Mouse (Mus musculus) left cerebral cortex, postnatal 10 days (tissue): ENCODE measurements around the gene Olfr485. TPM values are rescaled to one million over a fixed set of nuclear protein-coding genes. Genes with fewer than 3 reads are reported as not detected.
"Not testable (repeated sequence)": the region's sequence is repeated elsewhere in the genome, so short reads cannot be mapped to it uniquely, and the experiment has no call there.

Source experiments
- DNase-seq, 2 experiments: peaks; one replicate each; pipeline ENCODE4 v3.0.0; 2021 to 2022; ENCODE audit warnings: low spot score in 2 of 2, mixed read lengths in 1 of 2; ENCODE audit errors: extremely low spot score in 1 of 2
- intact Hi-C: fragments of 180-260 bp; cut with DNase I; formaldehyde crosslinking; loops from one replicate; pipeline ENCODE4 v1.15.1; 2025
- total RNA-seq, 2 experiments: library from RNA; stranded (reverse); gene quantifications; 2 replicates each; pipeline ENCODE4 v1.2.3; 2021

Gene Olfr485
- total RNA-seq: not detected

DNA sequence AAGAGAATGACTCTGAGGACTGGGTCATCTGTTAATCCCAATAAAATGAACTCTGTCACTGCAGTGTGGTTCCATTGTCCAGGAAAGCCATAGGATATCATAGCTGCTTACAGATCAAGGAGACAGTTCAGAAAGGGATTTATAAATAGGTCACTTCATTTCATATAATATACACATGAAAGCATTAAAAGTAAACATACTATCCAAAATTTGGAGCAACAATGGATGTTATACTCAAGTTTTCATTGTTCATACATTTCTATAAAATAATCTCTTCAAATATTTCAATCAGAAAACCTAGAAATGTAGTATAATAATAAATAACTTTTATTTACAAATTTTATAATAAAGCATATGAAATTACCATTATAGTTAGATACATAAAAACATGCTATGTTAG is at the start of gene Olfr485:
TSS of gene Olfr485 (minus strand) at position 101 of the 400 bp plus-strand sequence.
- DNase-seq: no peak
- intact Hi-C loops: no loop called here

DNA sequence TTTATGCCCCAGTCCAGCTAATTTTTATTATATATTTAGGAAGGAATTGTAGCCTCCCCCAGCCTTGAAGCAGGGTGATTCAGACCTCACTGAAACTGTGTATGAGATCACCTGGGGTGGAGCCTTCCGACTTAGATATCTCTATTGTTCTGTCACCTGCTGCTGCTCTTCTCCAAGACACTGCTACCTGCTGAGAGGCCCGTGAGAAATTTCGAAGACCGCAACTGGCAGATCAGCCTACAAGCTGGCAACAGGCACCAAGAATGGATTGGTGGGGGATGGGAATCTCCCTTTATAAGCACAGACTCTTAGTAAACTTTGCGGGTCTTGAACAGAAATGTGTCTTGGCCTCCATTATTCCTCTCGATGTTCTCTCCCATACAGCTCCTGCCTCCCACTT is 37.3 kb upstream of the Olfr485 start:
- intact Hi-C loops: no loop called here
- DNase-seq: no peak

DNA sequence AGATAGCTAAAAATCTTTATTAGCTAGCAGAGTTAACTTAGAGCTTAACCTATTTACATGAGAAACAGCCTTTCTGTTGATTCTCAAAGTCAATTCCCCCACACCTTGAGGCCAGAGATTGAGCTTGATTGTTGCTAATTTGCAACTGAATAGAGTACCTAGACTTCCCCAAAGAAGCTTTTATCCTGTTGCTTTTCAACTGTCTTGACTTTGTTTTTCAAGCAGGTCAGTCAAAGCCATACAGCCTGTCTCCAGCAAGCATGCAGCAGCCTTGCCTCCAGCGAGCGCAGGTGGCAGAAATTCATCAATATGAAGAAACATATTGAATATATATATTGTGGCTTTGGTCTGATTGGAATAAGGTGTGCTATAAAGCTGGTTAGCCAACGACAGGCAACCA is 36.7 kb upstream of the Olfr485 start:
- DNase-seq, intact Hi-C loops: not testable (repeated sequence)

DNA sequence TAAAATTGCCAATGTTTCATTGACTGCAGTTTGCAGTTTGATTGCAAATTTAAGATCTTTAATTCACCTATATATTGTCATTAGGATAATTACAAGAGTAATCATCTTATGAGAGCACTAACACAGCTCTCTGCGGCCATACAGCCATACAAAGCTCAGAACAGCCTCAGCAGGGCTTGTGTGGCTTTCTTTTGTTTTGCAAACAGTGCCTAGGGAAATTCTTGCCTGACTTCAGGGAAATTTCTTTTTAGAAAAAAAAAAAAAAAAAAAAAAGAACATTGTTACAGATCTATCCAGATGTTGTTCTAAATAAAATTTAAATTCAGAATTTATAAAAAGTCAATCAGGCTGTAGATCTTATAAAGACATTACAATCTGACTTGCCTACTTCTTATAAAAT is 33.0 kb upstream of the Olfr485 start:
- DNase-seq, intact Hi-C loops: not testable (repeated sequence)

DNA sequence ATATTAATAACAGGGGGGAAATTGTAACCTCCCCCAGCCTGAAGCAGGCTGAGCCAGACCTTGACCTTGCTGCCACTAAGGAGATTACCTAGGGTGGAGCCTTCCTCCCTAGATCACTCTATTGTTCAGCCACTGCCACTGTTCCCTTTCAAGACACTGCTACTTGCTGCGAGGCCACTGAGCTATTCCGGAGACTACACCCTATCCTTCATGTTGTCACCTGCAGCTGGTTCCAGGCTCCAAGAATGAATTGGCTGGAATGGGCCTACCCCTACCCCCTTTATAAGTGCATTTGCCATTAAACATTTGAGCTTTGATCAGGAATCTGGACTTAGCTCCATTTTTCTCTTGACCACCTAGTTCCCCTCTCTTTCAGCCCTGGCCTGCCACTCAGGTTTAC is 31.5 kb upstream of the Olfr485 start:
- intact Hi-C loops, DNase-seq: not testable (repeated sequence)

DNA sequence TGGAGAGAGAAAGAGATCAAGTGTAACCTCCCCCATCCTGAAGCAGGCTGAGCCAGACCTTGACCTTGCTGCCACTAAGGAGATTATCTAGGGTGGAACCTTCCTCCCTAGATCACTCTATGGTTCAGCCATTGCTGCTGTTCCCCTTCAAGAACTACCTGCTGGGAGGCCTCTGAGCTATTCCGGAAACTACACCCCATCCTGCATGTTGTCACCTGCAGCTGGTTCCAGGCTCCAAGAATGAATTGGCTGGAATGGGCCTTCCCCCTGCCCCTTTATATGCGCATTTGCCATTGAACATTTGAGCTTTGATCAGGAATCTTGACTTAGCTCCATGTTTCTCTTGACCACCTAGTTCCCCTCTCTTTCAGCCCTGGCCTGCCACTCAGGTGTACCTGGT is 25.6 kb upstream of the Olfr485 start:
- intact Hi-C loops, DNase-seq: not testable (repeated sequence)

DNA sequence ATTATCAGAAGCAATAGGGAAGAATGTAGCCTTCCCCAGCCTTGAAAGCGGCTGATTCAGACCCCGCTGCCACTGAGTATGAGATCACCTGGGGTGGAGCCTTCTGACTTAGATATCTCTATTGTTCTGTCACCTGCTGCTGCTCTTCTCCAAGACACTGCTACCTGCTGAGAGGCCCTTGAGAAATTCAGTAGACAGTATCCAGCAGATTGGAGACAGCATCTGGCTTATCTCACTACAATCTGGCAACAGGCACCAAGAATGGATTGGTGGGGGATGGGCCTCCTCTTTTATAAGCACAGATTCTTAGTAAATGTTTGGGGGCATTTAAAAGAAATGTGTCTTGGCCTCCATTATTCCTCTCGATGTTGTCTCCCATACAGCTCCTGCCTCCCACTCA is 24.7 kb upstream of the Olfr485 start:
- intact Hi-C loops, DNase-seq: not testable (repeated sequence)

DNA sequence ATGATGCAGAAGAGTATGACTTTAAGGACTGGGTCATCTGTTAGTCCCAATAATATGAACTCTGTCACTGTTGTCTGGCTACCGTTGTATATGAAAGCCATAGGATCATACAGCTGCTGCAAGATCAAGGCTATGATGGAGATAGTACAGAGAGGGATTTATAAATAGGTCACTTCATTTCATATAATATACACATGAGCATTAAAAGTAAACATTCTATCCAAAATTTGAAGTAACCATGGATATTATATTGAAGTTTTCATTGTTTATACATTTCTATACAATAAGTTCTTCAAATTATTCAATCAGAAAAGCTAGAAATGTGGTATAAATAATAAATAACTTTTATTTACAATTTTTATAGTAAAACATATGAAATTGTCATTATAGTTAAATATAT is 13.0 kb upstream of the Olfr485 start, which contains the start of gene Olfr486:
TSS of gene Olfr486 (minus strand) at position 101 of the 400 bp plus-strand sequence.
- intact Hi-C loops, DNase-seq: not testable (repeated sequence)

DNA sequence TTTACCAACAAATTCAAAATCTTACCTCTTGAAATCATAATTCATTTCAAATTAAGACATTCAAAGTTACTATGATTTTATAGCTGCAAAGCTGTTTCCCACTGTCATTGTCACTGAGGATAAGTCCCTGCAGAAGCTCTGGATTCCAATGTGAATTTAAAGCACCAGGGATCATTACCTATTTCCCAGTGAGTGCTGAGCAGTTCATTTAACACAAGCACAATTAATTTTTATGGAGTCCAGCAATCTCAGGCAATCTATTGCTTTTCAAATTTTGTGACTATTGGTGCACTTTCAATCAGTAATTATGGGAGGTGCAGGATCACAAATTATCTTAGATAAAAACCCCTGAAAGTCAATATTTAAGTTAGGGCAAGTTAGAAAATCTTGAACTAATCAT is 32.3 kb downstream of the Olfr485 start, which contains the start of gene Olfr484:
TSS of gene Olfr484 (minus strand) at position 101 of the 400 bp plus-strand sequence.
- DNase-seq: no peak

DNA sequence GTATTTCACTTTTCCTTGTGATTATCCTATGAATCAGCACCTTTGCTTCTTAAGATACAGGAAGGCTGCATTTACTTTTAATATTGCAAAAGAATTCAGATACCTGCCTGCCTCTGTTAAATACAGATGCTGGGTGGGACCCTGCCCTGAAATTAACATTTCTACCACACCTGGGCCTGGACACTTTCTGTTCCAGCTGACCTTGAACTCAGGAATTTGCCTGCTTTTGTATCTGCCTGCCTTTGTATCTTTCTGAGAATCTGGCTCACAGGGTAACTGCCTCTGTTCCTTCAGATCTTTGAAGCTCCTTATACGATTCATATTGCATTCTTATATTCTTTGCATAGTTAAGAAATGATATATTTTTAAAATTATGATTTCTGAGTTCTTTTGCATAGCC is 38.3 kb downstream of the Olfr485 start:
- intact Hi-C loops: no loop called here
- no peak for DNase-seq

More for the DNA sequence above, 32.3 kb downstream of the Olfr485 start, which contains the start of gene Olfr484:
- intact Hi-C loops: no loop called here

DNA sequence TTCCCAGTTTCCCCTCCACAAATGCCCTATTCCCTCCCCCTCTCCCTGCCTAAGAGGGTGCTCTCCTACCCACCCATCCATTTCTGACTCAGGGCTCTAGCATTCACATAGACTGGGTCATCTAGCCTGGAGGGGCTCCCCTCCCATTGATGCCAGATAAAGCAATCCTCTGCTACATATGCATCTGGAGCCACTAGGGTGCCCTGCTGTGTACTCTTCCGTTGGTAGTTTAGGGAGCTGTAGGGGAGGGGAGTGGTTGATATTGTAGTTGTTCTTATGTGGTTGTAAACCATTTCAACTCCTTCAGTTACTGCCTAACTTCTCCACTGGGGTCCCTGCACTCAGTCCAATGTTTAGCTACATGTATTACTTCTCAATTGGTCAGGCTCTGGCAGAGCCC is 39.0 kb downstream of the Olfr485 start:
- intact Hi-C loops: no loop called here
- DNase-seq: no peak

Other genes starting within 250 kb of the Olfr485 start
- not detected for gene Olfr473, start 229.4 kb downstream of the Olfr485 start, total RNA-seq
- not detected for gene Olfr474, start 205.2 kb downstream of the Olfr485 start, total RNA-seq
- gene Olfr476, start 195.1 kb downstream of the Olfr485 start, total RNA-seq: not detected
- gene Olfr477, start 173.2 kb downstream of the Olfr485 start, total RNA-seq: not detected
- not detected for gene Olfr478, start 125.9 kb downstream of the Olfr485 start, total RNA-seq
- gene Olfr479, start 109.2 kb downstream of the Olfr485 start, total RNA-seq: not detected
- gene Olfr480, start 92.5 kb downstream of the Olfr485 start, total RNA-seq: not detected
- gene Olfr481, start 80.0 kb downstream of the Olfr485 start, total RNA-seq: not detected
- gene Olfr482, start 62.3 kb downstream of the Olfr485 start, total RNA-seq: 1 to 10 TPM; 1.5 to 1.7 TPM
- gene Olfr483, start 59.0 kb downstream of the Olfr485 start, total RNA-seq: not detected
- gene Olfr484, start 32.4 kb downstream of the Olfr485 start, total RNA-seq: not detected
- gene Olfr486, start 12.9 kb upstream of the Olfr485 start, total RNA-seq: not detected
- not detected for gene Olfr487, start 54.8 kb upstream of the Olfr485 start, total RNA-seq
- gene Olfr488, start 98.5 kb upstream of the Olfr485 start, total RNA-seq: not detected
- not detected for gene Olfr490, start 129.1 kb upstream of the Olfr485 start, total RNA-seq
- gene Olfr491, start 153.6 kb upstream of the Olfr485 start, total RNA-seq: not detected
- not detected for gene Olfr492, start 163.8 kb upstream of the Olfr485 start, total RNA-seq
- gene Olfr493, start 187.1 kb upstream of the Olfr485 start, total RNA-seq: not detected
- gene Olfr494, start 205.5 kb upstream of the Olfr485 start, total RNA-seq: not detected
- not detected for gene Olfr495, start 233.3 kb upstream of the Olfr485 start, total RNA-seq